Mouse (Mus musculus): ENCODE measurements around the gene 4933427D14Rik. TPM values are rescaled to one million over a fixed set of nuclear protein-coding genes. Genes with fewer than 3 reads are reported as not detected.

4933427D14Rik gene
- polyA plus RNA-seq (2021; fragmentation: Nextera tagmentation), result 4.5 and 5.0 TPM in 2 replicates
- long read RNA-seq, experiment 1, partial matches to known transcripts, result 9 of 37 reads
- long read RNA-seq, experiment 1, other reads (novel, unspliced or antisense), result 28 of 37 reads
- long read RNA-seq, experiment 2, partial matches to known transcripts, result 2 of 7 reads
- long read RNA-seq, experiment 2, other reads (novel, unspliced or antisense), result 4 of 7 reads

GRCm38 (mm10) chr11:72207204-72207833 lies at the start of gene 4933427D14Rik, which contains the start of gene Txndc17:
Gene 4933427D14Rik, minus strand, starts transcription at chr11:72207459.
Gene Txndc17, plus strand, starts transcription at chr11:72207547.

GRCm38 (mm10) chr11:72215410-72215797 lies 8.1 kb upstream of the 4933427D14Rik start, which contains the start of gene Med31:
Gene Med31, minus strand, starts transcription at chr11:72215592.

DNA sequence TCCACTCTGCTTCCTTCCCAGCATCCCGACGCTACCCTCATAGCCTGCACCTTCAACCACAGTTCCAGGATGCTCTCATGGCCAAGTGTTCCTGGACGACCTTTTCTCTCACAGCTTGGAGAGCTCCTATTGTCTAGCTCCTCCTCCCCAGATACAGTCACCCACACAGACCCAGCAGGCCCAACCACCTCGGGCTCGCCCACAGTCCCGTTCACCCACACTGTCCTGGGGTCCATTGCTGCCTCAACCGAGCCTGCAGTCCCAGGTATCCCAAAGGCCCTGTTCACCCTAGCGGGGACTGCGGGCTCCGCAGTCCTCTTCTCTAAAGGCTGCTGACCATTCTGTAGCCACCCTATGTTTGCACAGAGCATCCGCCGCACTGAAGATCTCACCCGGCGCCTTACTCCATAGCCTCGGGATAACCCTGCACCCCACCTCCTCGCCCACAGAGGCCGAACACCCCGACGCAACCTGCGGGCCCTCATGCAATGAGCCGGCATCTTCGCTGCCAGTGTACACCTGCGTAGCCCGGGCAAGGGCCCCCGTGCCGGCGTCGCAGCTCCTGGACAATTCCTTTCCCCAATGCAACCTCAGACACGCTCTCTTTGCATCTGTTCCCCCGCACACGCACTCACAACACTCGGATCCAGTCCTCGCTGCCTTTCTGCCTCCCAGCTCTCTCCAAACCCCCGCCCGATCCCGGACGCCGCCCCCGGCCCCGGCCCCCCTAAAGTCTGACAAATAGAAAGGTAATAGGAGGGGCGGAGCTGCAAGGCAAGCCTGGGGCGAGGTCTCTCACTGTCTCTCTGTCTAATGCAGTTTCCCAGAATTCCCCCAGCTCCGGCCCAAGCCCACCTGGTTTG lies 687 bp downstream of the 4933427D14Rik start, which contains the start of gene Gm43951:
Gene Gm43951, minus strand, starts transcription at position 500 of the 863 bp plus-strand sequence.

GRCm38 (mm10) chr11:72135383-72136158 lies 71.7 kb downstream of the 4933427D14Rik start, which contains the start of gene Pitpnm3:
Gene Pitpnm3, minus strand, starts transcription at chr11:72135778.

Other genes with a start within 250 kb of the 4933427D14Rik start
- gene Aipl1, start 169.9 kb downstream of the 4933427D14Rik start, polyA plus RNA-seq (2021; fragmentation: Nextera tagmentation), result not detected in 2 replicates
- gene Pimreg, start 165.4 kb downstream of the 4933427D14Rik start, polyA plus RNA-seq (2021; fragmentation: Nextera tagmentation), result 0.60 and 0.74 TPM in 2 replicates
- gene Pitpnm3, start 71.7 kb downstream of the 4933427D14Rik start, polyA plus RNA-seq (2021; fragmentation: Nextera tagmentation), result 7.3 and 12.1 TPM in 2 replicates
- 0.13 and 0.23 TPM in 2 replicates for gene Gm43951, start 619 bp downstream of the 4933427D14Rik start, polyA plus RNA-seq (2021; fragmentation: Nextera tagmentation)
- 137 and 139 TPM in 2 replicates for gene Txndc17, start 88 bp upstream of the 4933427D14Rik start, polyA plus RNA-seq (2021; fragmentation: Nextera tagmentation)
- gene Med31, start 8.1 kb upstream of the 4933427D14Rik start, polyA plus RNA-seq (2021; fragmentation: Nextera tagmentation), result 34.7 and 40.8 TPM in 2 replicates
- gene Slc13a5, start 59.8 kb upstream of the 4933427D14Rik start, polyA plus RNA-seq (2021; fragmentation: Nextera tagmentation), result 9.4 and 15.0 TPM in 2 replicates
- gene Xaf1, start 94.2 kb upstream of the 4933427D14Rik start, polyA plus RNA-seq (2021; fragmentation: Nextera tagmentation), result 18.0 and 20.5 TPM in 2 replicates
- not detected in 2 replicates for gene Fbxo39, start 107.0 kb upstream of the 4933427D14Rik start, polyA plus RNA-seq (2021; fragmentation: Nextera tagmentation)
- gene Tekt1, start 155.0 kb upstream of the 4933427D14Rik start, polyA plus RNA-seq (2021; fragmentation: Nextera tagmentation), result 2.5 and 2.9 TPM in 2 replicates
- gene Smtnl2, start 204.3 kb upstream of the 4933427D14Rik start, polyA plus RNA-seq (2021; fragmentation: Nextera tagmentation), result 0.60 TPM in 2 replicates
- gene Ggt6, start 228.1 kb upstream of the 4933427D14Rik start, polyA plus RNA-seq (2021; fragmentation: Nextera tagmentation), result 0.15 and 0.20 TPM in 2 replicates
- 6.7 and 10.9 TPM in 2 replicates for gene Mybbp1a, start 233.9 kb upstream of the 4933427D14Rik start, polyA plus RNA-seq (2021; fragmentation: Nextera tagmentation)